Mouse (Mus musculus) heart, embryonic 11.5 days (tissue): Measurements from ENCODE around the gene AA792892. TPM values are rescaled to one million over a fixed set of nuclear protein-coding genes. Genes with fewer than 3 reads are reported as not detected.
"Not testable (repeated sequence)": the region's sequence is repeated elsewhere in the genome, so short reads cannot be mapped to it uniquely, and the experiment has no call there.

Experiments
- ATAC-seq: fragments of 200-750 bp; cut with Nextera tagmentation; replicated peaks from 2 replicates; pipeline ENCODE4 v1.8.0; 2017; ENCODE audit warnings: moderate library complexity; ENCODE audit not compliant: insufficient number of reproducible peaks, low FRiP score, low TSS enrichment
- H3K27ac ChIP-seq: fragments of 300-500 bp; sonication (generic); 2 replicates; pipeline ENCODE4 v1.5.1; 2014; ENCODE audit warnings: mild to moderate bottlenecking, low read depth, low read length
- H3K27me3 ChIP-seq: fragments of 300-500 bp; sonication (generic); 2 replicates; pipeline ENCODE4 v1.6.1; 2014; ENCODE audit warnings: mild to moderate bottlenecking, low read length, mixed read lengths; ENCODE audit not compliant: control insufficient read depth, insufficient read depth
- H3K36me3 ChIP-seq: fragments of 300-500 bp; sonication (generic); 2 replicates; pipeline ENCODE4 v1.6.1; 2014; ENCODE audit warnings: mild to moderate bottlenecking, low read length, moderate library complexity, mixed read lengths; ENCODE audit not compliant: control insufficient read depth, insufficient read depth
- H3K4me1 ChIP-seq: fragments of 300-500 bp; sonication (generic); 2 replicates; pipeline ENCODE4 v1.6.1; 2014; ENCODE audit warnings: low read length; ENCODE audit not compliant: control insufficient read depth, insufficient read depth
- H3K4me2 ChIP-seq: fragments of 300-500 bp; sonication (generic); 2 replicates; pipeline ENCODE4 v1.6.1; 2014; ENCODE audit warnings: mild to moderate bottlenecking, moderate library complexity
- H3K4me3 ChIP-seq: fragments of 300-500 bp; sonication (generic); 2 replicates; pipeline ENCODE4 v1.5.1; 2014; ENCODE audit warnings: low read depth, low read length
- H3K9ac ChIP-seq: fragments of 300-500 bp; sonication (generic); 2 replicates; pipeline ENCODE4 v1.6.1; 2014; ENCODE audit warnings: mild to moderate bottlenecking, low read depth, low read length, moderate library complexity
- H3K9me3 ChIP-seq: fragments of 300-500 bp; sonication (generic); replicated peaks from 2 replicates; pipeline ENCODE4 v1.6.1; 2016; ENCODE audit warnings: low read length; ENCODE audit not compliant: control insufficient read depth
- WGBS: fragments of 180-500 bp; shearing (Covaris S2); extraction: QIAGEN DNeasy Blood & Tissue Kit; methylation state at CpG from one replicate; pipeline ENCODE4 v1.1.7; 2014; ENCODE audit not compliant: insufficient replicate concordance; 5-methylcytosine and 5-hydroxymethylcytosine counted together
- polyA plus RNA-seq: library from polyadenylated mRNA; unstranded; fragments of >200 nt; fragmentation: Nextera tagmentation; extraction: Ambion mirVana; gene quantifications from 2 replicates; pipeline ENCODE4 v1.2.1, GENCODE M21; 2014

The AA792892 gene
- polyA plus RNA-seq: not detected in 2 replicates

DNA sequence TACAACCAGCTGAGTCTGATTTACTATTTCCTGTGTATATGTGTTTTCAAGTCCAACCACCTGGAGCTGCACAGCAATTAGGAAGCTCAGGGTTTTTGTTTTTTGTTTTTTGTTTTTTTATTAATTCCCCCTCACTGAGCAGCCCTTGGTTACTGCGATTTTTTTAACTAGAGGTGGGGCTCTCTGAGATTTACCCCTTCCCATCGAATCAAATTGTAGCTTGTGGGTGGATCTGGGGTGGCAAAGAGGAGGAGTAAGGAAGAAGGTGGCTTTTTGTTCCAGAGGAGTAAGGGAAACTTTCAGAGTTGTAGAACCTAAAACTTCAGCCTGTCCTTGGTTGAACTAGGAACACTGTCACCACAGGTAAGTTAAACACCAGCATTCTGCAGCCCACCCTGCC is at the start of gene AA792892:
Gene AA792892 (plus strand): TSS at position 301 of the 400 bp plus-strand sequence.
- not testable (repeated sequence) for H3K9ac ChIP-seq, H3K4me2 ChIP-seq, H3K27me3 ChIP-seq, H3K27ac ChIP-seq, H3K36me3 ChIP-seq, H3K4me1 ChIP-seq, H3K4me3 ChIP-seq, H3K9me3 ChIP-seq, ATAC-seq
- WGBS: no CpG with 5 or more reads among the region's 2 CpGs

- ATAC-seq, H3K27ac ChIP-seq, H3K36me3 ChIP-seq: not testable (repeated sequence)
These were observed 32.9 kb upstream of the AA792892 start, which contains the start of gene A430089I19Rik for GRCm38 (mm10) chr5:94306696-94307095. A430089I19Rik (minus strand) TSS chr5:94306796.

DNA sequence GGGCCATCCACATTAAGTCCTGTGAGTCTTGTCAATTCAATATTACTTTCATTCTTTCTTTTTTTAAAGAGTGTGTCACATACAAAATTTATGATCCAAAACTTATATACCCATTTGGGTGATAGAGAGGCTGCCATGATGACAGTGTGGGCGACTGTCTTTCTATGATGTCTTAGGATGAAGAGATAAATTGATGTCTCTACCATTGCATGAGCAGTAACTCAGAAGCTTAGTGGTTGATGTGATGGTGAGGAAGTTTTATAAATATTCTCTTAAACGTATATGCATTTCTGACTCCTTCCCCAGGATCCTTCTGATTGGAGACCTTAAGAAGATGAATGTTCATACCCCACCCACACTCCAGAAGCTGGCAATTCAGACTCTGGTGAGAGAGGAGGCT is 25.4 kb upstream of the AA792892 start, which contains the start of gene Gm6502:
Gene Gm6502 (plus strand): TSS at position 301 of the 400 bp plus-strand sequence.
- not testable (repeated sequence) for H3K36me3 ChIP-seq, H3K4me2 ChIP-seq, H3K9me3 ChIP-seq, H3K4me1 ChIP-seq, ATAC-seq, H3K27me3 ChIP-seq, H3K27ac ChIP-seq, H3K4me3 ChIP-seq, H3K9ac ChIP-seq
- WGBS: no CpG with 5 or more reads among the region's 2 CpGs

More at GRCm38 (mm10) chr5:94306696-94307095, 32.9 kb upstream of the AA792892 start, which contains the start of gene A430089I19Rik:
- not testable (repeated sequence) for H3K9ac ChIP-seq, H3K4me1 ChIP-seq, H3K9me3 ChIP-seq, H3K4me2 ChIP-seq, H3K4me3 ChIP-seq, H3K27me3 ChIP-seq
- 89% methylated on average over 1 of the region's 1 CpGs for WGBS

Other genes starting within 250 kb of the AA792892 start
- gene Gm3106, start 121.7 kb upstream of the AA792892 start, polyA plus RNA-seq: not detected in 2 replicates
- not detected in 2 replicates for gene A430089I19Rik, start 33.0 kb upstream of the AA792892 start, polyA plus RNA-seq
- gene Gm6502, start 25.3 kb upstream of the AA792892 start, polyA plus RNA-seq: not detected in 2 replicates
- gene Gm7682, start 106.0 kb downstream of the AA792892 start, polyA plus RNA-seq: not detected in 2 replicates
- not detected in 2 replicates for gene Gm3139, start 186.5 kb downstream of the AA792892 start, polyA plus RNA-seq